Mouse (Mus musculus) neural tube, embryonic 14.5 days (tissue): ENCODE measurements around the gene L3mbtl3. TPM values are rescaled to one million over a fixed set of nuclear protein-coding genes. Genes with fewer than 3 reads are reported as not detected.

Experiments
- ATAC-seq: fragments of 200-750 bp; cut with Nextera tagmentation; 2 replicates; pipeline ENCODE4 v1.8.0; 2017; ENCODE audit warnings: low read depth, mild to moderate bottlenecking, moderate TSS enrichment, moderate library complexity
- H3K27ac ChIP-seq: fragments of 300-500 bp; sonication (generic); 2 replicates; pipeline ENCODE4 v1.5.1; 2014; ENCODE audit warnings: low read depth, mild to moderate bottlenecking, control low read depth, low read length, moderate library complexity, mixed read lengths
- H3K27me3 ChIP-seq: fragments of 300-500 bp; sonication (generic); 2 replicates; pipeline ENCODE4 v1.6.1; 2014; ENCODE audit warnings: low read length; ENCODE audit not compliant: control insufficient read depth, insufficient read depth
- H3K36me3 ChIP-seq: fragments of 300-500 bp; sonication (generic); 2 replicates; pipeline ENCODE4 v1.6.1; 2014; ENCODE audit warnings: low read length, mixed read lengths; ENCODE audit not compliant: control insufficient read depth, insufficient read depth
- H3K4me1 ChIP-seq: fragments of 300-500 bp; sonication (generic); 2 replicates; pipeline ENCODE4 v1.6.1; 2014; ENCODE audit warnings: low read length; ENCODE audit not compliant: control insufficient read depth, insufficient read depth
- H3K4me2 ChIP-seq: fragments of 300-500 bp; sonication (generic); 2 replicates; pipeline ENCODE4 v1.6.1; 2014; ENCODE audit warnings: mild to moderate bottlenecking, low read depth, low read length, control low read depth
- H3K4me3 ChIP-seq: fragments of 300-500 bp; sonication (generic); 2 replicates; pipeline ENCODE4 v1.5.1; 2014; ENCODE audit warnings: low read depth, low read length, control low read depth, mixed read lengths
- H3K9ac ChIP-seq: fragments of 300-500 bp; sonication (generic); replicated peaks from 2 replicates; pipeline ENCODE4 v1.6.1; 2014; ENCODE audit warnings: low read depth, mild to moderate bottlenecking, control low read depth, low read length, mixed read lengths
- H3K9me3 ChIP-seq: fragments of 300-500 bp; sonication (generic); 2 replicates; pipeline ENCODE4 v1.6.1; 2016; ENCODE audit warnings: low read length; ENCODE audit not compliant: control insufficient read depth
- WGBS: fragments of 180-500 bp; shearing (Covaris S2); extraction: QIAGEN DNeasy Blood & Tissue Kit; methylation state at CpG from one replicate; pipeline ENCODE4 v1.1.7; 2014; 5-methylcytosine and 5-hydroxymethylcytosine counted together
- polyA plus RNA-seq: library from polyadenylated mRNA; unstranded; fragments of >200 nt; fragmentation: Nextera tagmentation; extraction: Ambion mirVana; gene quantifications from 2 replicates; pipeline ENCODE4 v1.2.1, GENCODE M21; 2014

Gene L3mbtl3
- polyA plus RNA-seq, 1 experiment from 2014 or later: 23.7 TPM

GRCm38 (mm10) chr10:26280009-26280408 is 95.8 kb downstream of the L3mbtl3 start:
- Histone ChIP-seq H3K4me2 (no peak overlapping the region), H3K27ac (no peak overlapping the region), H3K9me3 (no peaks in the 10 kb centered on the region), H3K36me3 (no peaks in the 10 kb centered on the region; the same call in 1 of the 2 replicates), H3K27me3 (no peaks in the 10 kb centered on the region), H3K4me1 (no peaks in the 10 kb centered on the region), H3K4me3 (no peak overlapping the region), H3K9ac (no peak overlapping the region)
- WGBS: 58% methylated on average over 8 of the region's 8 CpGs
- ATAC-seq: no peak

GRCm38 (mm10) chr10:26275414-26275813 is 100.4 kb downstream of the L3mbtl3 start:
- Histone ChIP-seq H3K4me3 (no peak overlapping the region), H3K36me3 (no peaks in the 10 kb centered on the region; the same call in 1 of the 2 replicates), H3K27ac (no peak overlapping the region), H3K4me2 (no peak overlapping the region), H3K27me3 (no peaks in the 10 kb centered on the region), H3K9ac (no peak overlapping the region), H3K9me3 (no peaks in the 10 kb centered on the region), H3K4me1 (no peaks in the 10 kb centered on the region)
- 96% methylated on average over 6 of the region's 6 CpGs for whole genome bisulfite sequencing
- no peak for ATAC-seq

GRCm38 (mm10) chr10:26263744-26264459 is 111.9 kb downstream of the L3mbtl3 start:
- Histone ChIP-seq H3K4me1 (no peaks in the 10 kb centered on the region), H3K27me3 (no peaks in the 10 kb centered on the region), H3K36me3 (no peaks in the 10 kb centered on the region), H3K4me2 (no peak overlapping the region), H3K4me3 (no peak overlapping the region), H3K27ac (no peak overlapping the region), H3K9me3 (no peaks in the 10 kb centered on the region), H3K9ac (no peak overlapping the region)
- WGBS: 78% methylated on average over 3 of the region's 3 CpGs
- no peak for ATAC-seq

- no peak for ATAC-seq
- no peak overlapping the region for H3K9ac ChIP-seq
- H3K4me2 ChIP-seq: no peak overlapping the region
- no peak overlapping the region for H3K27ac ChIP-seq
- H3K36me3 ChIP-seq: no peaks in the 10 kb centered on the region
- H3K27me3 ChIP-seq: no peaks in the 10 kb centered on the region
- no peaks in the 10 kb centered on the region for H3K4me1 ChIP-seq
- H3K4me3 ChIP-seq: no peak overlapping the region
- 86% methylated on average over 4 of the region's 4 CpGs for WGBS
- no peaks in the 10 kb centered on the region for H3K9me3 ChIP-seq
These were observed 115.9 kb downstream of the L3mbtl3 start for GRCm38 (mm10) chr10:26259908-26260307.

- WGBS: 88% methylated on average over 7 of the region's 7 CpGs
- no peaks in the 10 kb centered on the region for H3K9me3 ChIP-seq
- H3K4me3 ChIP-seq: no peak overlapping the region
- H3K4me1 ChIP-seq: no peaks in the 10 kb centered on the region
- no peaks in the 10 kb centered on the region for H3K36me3 ChIP-seq
- no peak overlapping the region for H3K27ac ChIP-seq
- no peak for ATAC-seq
- H3K27me3 ChIP-seq: no peaks in the 10 kb centered on the region
- H3K9ac ChIP-seq: no peak overlapping the region
- no peak overlapping the region for H3K4me2 ChIP-seq
These were observed 126.2 kb downstream of the L3mbtl3 start for GRCm38 (mm10) chr10:26249426-26250165.

- no peak overlapping the region for H3K4me2 ChIP-seq
- ATAC-seq: no peak
- H3K4me1 ChIP-seq: no peaks in the 10 kb centered on the region
These were observed 131.3 kb downstream of the L3mbtl3 start for GRCm38 (mm10) chr10:26244466-26244865.

GRCm38 (mm10) chr10:26243203-26243602 is 132.6 kb downstream of the L3mbtl3 start:
- Histone ChIP-seq H3K4me3 (no peak overlapping the region), H3K36me3 (no peaks in the 10 kb centered on the region), H3K4me1 (no peaks in the 10 kb centered on the region), H3K9me3 (no peaks in the 10 kb centered on the region), H3K27me3 (no peaks in the 10 kb centered on the region), H3K9ac (no peak overlapping the region), H3K27ac (no peak overlapping the region), H3K4me2 (no peak overlapping the region)
- WGBS: 88% methylated on average over 3 of the region's 3 CpGs
- ATAC-seq: no peak

More at GRCm38 (mm10) chr10:26244466-26244865, 131.3 kb downstream of the L3mbtl3 start:
- Histone ChIP-seq H3K36me3 (no peaks in the 10 kb centered on the region), H3K9me3 (no peaks in the 10 kb centered on the region), H3K9ac (no peak overlapping the region), H3K4me3 (no peak overlapping the region), H3K27ac (no peak overlapping the region), H3K27me3 (no peaks in the 10 kb centered on the region)
- WGBS: 82% methylated on average over 6 of the region's 6 CpGs

- H3K4me1 ChIP-seq: no peaks in the 10 kb centered on the region
- no peak overlapping the region for H3K4me2 ChIP-seq
- no peak for ATAC-seq
- WGBS: 80% methylated on average over 1 of the region's 1 CpGs
- no peak overlapping the region for H3K27ac ChIP-seq
- no peaks in the 10 kb centered on the region for H3K36me3 ChIP-seq
- H3K9ac ChIP-seq: no peak overlapping the region
- no peaks in the 10 kb centered on the region for H3K9me3 ChIP-seq
- no peaks in the 10 kb centered on the region for H3K27me3 ChIP-seq
- no peak overlapping the region for H3K4me3 ChIP-seq
These were observed 136.7 kb downstream of the L3mbtl3 start for GRCm38 (mm10) chr10:26239090-26239489.

- H3K4me3 ChIP-seq: no peak overlapping the region
- H3K27me3 ChIP-seq: no peaks in the 10 kb centered on the region
- H3K9me3 ChIP-seq: no peaks in the 10 kb centered on the region
- H3K9ac ChIP-seq: no peak overlapping the region
- no peaks in the 10 kb centered on the region for H3K36me3 ChIP-seq
- ATAC-seq: no peak
- H3K4me1 ChIP-seq: no peaks in the 10 kb centered on the region
- no peak overlapping the region for H3K27ac ChIP-seq
- no peak overlapping the region for H3K4me2 ChIP-seq
- 50% methylated on average over 4 of the region's 4 CpGs for WGBS
These were observed 137.2 kb downstream of the L3mbtl3 start for GRCm38 (mm10) chr10:26238559-26238958.
